Mouse (Mus musculus): ENCODE measurements around the gene 2700049A03Rik.

The 2700049A03Rik gene

DNA sequence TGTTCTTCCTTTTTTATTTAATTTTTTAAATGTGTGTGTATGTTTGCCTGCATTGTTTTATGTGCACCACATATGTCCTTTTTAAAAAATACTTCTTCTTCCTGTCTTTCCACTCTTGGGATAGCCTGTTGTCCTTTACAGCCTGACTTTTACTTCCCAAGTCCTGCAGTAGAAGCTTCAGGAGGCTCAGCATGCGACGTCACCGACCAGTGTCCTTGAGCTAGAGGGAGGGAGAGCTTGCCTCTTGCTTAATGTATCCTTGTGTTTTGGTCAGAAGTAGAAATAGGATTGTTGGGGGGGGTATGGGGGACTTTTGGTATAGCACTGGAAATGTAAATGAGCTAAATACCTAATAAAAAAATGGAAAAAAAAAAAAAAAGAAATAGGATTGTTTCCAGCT, 47.1 kb downstream of the 2700049A03Rik start:
- no peak for DNase-seq (ENCODE audit: low read depth, low spot score)

GRCm38 (mm10) chr12:71184396-71184795, 47.7 kb downstream of the 2700049A03Rik start:
- DNase-seq (ENCODE audit: low read depth, low spot score): no peak

DNA sequence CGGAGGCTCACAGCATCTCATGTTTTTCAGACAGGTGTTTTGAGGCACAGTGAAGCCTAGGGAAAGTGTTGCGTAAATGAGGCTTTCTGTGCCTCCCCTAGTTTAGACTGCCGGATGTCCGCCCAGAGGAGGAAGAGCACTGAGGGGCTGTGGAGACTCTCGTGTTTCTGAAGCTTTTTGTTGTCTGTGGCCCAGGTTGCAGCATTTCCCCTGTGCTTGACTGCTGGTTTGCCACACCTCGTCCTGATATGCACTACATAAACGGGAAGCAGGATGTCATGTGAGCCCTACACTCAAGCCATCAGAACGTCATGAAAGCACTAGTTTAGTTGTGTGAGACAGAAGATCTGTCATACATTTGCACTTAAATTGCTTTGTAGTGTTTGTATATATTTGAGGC, 56.1 kb downstream of the 2700049A03Rik start:
- DNase-seq (ENCODE audit: low read depth, low spot score): no peak

- peak; percentile 18 for DNase-seq (ENCODE audit: low read depth, low spot score)
These were observed 61.0 kb downstream of the 2700049A03Rik start for GRCm38 (mm10) chr12:71197671-71198070.

- no peak for DNase-seq (ENCODE audit: low read depth, low spot score)
These were observed 65.1 kb downstream of the 2700049A03Rik start for GRCm38 (mm10) chr12:71201753-71202152.

DNA sequence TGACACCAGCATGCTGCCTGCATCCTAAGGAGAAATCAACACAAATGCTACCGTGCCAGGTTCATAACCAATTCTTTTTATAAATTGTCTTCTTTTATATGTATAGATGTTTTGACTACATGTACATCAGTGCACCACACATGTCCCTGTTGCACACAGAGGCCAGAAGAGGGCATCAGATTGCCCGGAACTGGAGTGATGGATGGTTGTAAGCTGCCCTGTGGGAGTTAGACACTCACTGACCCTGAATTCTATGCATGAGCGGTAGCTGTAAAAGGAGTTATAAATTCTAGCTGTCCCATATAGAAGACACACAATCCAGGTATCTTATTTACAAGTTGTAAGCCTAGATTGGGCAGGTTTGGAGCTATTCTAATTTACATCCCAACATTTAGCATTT, 67.7 kb downstream of the 2700049A03Rik start:
- DNase-seq (ENCODE audit: low read depth, low spot score): no peak

- DNase-seq (ENCODE audit: low read depth, low spot score): no peak
These were observed 80.5 kb downstream of the 2700049A03Rik start for GRCm38 (mm10) chr12:71217191-71217590.

GRCm38 (mm10) chr12:71217866-71218522, 81.3 kb downstream of the 2700049A03Rik start:
- DNase-seq (ENCODE audit: low read depth, low spot score): no peak

DNA sequence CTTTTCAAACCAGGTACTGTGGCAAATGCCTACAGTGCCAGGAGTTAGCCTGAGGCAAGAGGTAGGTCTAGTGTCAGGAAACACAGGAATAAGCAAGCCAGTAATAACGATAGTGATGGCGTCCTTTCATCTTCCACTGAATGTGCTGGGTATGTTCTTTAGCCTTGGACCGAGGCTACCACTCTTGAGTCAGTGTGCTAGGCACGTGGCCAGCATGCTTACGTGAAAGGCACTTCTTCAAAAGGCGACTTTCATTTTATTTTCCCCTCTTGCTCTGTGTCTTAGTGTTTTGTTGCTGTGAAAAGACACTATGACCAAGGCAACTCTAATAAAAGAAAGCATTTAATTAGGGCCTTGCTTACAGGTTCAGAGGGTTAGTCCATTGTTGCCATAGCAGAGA, 86.1 kb downstream of the 2700049A03Rik start:
- no peak for DNase-seq (ENCODE audit: low read depth, low spot score)

DNA sequence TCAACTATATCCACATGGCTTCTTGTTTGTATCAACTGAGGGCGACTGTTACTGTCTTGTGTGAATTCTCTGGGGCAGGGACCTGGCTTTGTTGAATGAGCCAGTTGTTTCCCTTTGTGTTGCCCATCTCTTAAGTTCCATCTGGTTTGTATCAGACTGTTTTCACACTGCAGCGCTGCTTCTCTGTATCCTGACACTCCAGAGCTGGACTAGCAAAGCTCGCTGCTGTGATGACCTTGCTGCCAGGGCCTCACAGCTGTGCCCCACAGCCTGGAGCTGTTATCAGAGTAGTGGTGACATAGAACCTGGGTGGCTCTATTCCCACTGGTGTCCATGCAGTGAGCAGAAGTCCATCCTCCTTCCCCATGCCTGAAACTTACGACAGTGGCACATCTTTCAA, 91.1 kb downstream of the 2700049A03Rik start:
- no peak for DNase-seq (ENCODE audit: low read depth, low spot score)

- no peak for DNase-seq (ENCODE audit: low read depth, low spot score)
These were observed 92.4 kb downstream of the 2700049A03Rik start for GRCm38 (mm10) chr12:71228925-71229649.

DNA sequence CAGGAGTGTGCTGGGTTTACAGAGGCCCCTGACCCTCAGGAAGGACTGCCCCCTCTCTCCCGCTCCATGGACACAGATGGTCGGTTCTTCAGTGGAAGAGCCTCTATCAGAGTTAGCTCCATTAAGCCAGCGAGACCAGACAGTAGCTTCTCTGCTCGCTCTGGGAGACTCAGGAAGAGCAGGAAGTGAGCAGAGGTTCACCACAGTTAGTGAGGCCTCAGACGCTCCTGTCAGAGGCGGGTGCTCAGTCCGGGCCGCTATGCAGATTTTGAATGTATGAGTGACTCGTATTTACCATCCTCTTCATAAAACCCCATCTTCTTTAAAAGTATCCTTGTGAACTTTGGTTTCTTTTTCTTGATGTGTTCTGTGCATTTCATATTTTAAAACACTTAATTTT, 94.9 kb downstream of the 2700049A03Rik start:
- DNase-seq (ENCODE audit: low read depth, low spot score): no peak

DNA sequence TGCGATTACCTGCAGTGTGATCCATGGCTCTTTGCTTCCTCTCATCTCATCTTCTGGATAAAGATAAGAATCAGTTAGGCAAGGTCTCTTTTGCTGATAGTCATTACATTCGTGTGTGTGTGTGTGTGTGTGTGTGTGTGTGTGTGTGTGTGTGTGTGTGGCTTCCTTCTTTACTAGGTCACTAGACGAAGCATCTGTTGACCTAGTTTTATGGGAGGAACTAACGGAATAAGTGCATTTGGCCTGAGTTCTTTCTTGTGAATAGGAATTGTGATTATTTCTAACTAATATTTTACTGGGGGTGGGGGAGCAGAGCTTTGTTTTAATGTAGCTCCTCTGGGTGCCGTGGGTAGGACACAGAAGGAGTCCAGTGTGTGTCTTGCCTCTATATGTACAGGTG, 96.8 kb downstream of the 2700049A03Rik start:
- DNase-seq (ENCODE audit: low read depth, low spot score): no peak

DNA sequence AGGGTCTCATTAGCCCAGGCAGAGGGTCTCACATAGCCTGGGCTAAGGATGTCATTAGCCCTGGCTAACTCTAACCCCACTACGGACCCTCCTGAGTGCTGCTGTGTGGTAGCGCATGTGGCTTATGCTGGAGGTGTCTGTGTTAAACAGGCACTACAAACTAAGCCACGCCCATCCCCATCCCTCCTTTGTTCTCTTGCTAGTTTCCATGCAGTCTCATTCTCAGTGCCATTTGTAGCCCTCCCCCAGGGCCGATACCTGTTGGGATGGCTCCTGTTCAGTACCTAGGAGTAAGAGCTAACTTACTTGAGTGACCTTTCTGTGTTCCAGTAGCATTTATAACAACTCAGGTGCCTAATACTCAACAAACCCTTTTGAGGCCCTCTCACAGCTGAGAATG, 100.4 kb downstream of the 2700049A03Rik start:
- no peak for DNase-seq (ENCODE audit: low read depth, low spot score)

DNA sequence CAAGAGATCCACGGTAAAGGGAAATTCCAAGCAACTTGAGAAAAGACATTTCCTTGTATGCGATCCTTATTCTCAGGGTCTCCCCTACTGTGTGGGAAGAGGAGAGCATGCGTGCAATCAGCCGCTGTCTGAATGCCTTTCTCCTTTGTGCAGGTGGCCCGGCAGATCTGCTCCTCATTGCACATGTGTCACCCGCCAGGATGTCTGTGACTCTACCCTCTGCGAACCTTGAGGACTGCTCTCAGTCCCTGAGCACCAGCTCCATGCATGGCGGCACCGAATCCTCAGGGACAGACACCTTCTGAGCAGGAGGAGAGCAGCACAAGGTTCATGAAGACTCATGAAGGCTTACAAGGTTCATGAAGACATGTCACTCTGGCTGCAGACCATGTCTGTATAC, 106.1 kb downstream of the 2700049A03Rik start:
- DNase-seq (ENCODE audit: low read depth, low spot score): no peak

DNA sequence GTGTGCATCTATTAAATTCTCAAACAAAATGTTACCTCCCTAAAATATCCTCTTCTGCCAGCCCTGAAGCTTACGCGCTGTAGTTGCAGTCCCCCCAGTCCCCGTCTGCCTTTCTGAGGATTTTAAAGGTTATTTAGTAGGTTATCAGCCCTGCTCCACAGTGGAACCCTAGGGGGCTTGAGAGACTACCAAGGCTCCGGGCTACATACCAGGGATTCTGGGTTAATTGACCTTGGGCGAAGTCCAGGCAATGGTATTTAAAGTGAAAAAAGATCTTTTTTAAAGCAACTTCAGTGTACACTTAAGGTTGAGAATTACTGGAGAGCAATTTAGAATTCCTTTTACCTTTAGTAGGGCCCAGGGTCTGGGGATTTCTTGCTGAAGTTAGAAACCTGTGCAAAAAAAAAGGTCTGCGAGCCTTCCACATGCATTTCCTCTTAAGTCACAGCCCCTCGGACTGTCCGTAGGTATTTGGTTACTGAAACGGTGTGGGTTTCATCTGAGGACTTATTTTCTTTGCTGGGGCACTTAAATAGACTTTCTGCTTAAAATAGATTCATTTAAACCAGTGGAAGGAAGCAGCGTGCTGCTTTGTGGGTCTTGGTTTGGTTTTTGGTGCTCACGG, 108.2 kb downstream of the 2700049A03Rik start:
- no peak for DNase-seq (ENCODE audit: low read depth, low spot score)

DNA sequence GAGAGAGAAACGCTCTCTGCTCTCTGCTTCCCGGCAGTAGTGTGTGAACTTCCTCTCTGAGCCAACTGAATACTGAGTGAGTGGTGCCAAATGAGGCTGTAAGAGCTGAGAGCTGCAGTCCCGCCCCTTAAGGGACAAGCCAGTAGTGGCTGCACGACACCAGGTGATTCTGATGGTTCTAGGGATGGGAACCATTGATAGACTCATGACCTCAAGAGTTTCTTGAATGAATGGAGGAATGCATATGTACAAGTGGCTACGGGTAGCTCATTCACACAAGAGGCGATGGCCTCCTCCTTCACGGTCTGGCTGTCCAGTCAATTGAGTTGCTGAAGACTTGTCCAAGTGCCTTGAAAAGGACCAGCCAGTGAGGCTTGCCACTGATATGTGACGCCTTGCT, 110.5 kb downstream of the 2700049A03Rik start:
- no peak for DNase-seq (ENCODE audit: low read depth, low spot score)

- DNase-seq (ENCODE audit: low read depth, low spot score): peak; percentile 22
These were observed 112.7 kb downstream of the 2700049A03Rik start for GRCm38 (mm10) chr12:71249348-71249747.

DNA sequence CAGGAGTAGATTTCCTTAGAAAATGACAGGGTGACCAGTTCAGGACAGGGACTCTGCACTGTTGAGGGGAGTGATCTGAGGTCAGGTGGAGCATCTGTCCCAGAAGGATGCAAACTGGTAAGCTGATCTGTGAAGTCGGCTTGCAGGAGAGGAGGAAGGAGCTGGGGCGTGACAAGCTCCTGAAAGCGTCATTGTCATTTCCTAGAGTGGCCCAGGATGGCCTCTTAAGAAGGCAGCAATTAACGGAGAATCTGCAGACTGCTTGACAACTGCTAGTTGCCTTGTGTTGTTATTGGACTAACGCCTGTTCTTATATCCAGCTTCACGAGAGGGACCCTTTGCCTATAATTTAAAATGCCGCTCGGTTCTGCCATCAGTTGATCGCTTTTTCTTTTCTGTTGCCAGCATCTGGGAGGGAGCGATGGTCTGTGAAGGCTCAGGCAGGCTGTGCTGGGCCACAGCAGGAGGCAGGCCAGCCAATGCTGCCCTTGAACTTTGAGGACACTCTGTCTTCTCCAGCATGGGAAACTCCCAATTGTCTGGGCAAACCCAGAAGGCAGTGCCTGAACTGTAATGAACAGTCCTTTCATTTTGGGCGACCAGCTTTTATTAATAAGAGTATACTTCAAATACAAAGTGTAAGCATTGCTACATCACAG, 116.0 kb downstream of the 2700049A03Rik start:
- DNase-seq (ENCODE audit: low read depth, low spot score): no peak

- no peak for DNase-seq (ENCODE audit: low read depth, low spot score)
These were observed 118.1 kb downstream of the 2700049A03Rik start for GRCm38 (mm10) chr12:71254779-71255178.

- no peak for DNase-seq (ENCODE audit: low read depth, low spot score)
These were observed 121.7 kb downstream of the 2700049A03Rik start for GRCm38 (mm10) chr12:71258196-71258920.

DNA sequence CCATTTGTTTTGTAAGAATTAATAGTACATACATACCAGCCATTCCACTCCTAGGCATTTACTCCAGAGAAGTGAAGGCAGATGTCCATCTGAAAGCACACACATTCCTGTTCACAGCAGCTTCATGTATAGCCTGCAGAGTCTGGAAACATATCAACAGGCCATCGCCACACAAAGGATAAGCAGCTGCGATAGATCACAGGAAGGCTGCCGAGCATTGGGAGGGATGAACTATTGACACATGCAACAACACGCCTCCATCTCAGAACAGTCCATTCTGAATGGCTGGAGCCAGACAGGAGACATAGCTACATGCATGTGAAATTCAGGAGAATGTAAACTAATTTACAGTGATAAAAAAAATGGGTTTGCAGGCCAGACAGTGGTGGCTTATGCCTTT, 127.6 kb downstream of the 2700049A03Rik start:
- DNase-seq (ENCODE audit: low read depth, low spot score): no peak

Measured in brain, embryonic 18.5 days (tissue).